Mouse (Mus musculus) ovary, postnatal 10 days (tissue): Measurements from ENCODE around the gene Hcn4.

ENCODE experiments used
- DNase-seq: peaks from one replicate; pipeline ENCODE4 v3.0.0; 2022; ENCODE audit warnings: low spot score

Hcn4 gene

DNA sequence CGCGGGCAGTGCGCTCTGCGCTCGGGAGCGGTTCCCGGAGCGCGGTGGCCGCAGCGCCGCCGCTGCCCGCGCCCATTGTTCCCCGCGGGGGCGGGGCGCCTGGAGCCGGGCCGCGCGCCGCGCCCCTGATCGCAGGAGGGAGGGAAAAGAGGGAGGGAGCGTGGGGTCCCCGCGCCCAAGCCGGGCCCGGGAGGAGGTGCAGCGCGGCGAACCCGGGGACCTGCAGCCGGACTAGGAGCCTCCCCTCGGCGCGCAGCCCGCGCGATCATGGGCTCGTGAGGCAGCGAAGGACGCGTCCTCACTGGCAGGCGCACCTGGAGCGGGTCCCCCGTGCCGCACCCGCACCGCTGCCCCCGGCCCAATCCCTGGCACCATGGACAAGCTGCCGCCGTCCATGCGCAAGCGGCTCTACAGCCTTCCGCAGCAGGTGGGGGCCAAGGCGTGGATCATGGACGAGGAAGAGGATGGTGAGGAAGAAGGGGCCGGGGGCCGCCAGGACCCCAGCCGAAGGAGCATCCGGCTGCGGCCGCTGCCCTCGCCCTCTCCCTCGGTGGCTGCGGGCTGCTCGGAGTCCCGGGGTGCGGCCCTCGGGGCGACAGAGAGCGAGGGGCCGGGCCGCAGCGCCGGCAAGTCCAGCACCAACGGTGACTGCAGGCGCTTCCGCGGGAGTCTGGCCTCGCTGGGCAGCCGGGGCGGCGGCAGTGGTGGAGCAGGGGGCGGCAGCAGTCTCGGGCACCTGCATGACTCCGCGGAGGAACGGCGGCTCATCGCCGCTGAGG is at the start of gene Hcn4:
Gene Hcn4 (plus strand): TSS at position 274 of the 779 bp plus-strand sequence.
- peak; percentile 4 for DNase-seq

DNA sequence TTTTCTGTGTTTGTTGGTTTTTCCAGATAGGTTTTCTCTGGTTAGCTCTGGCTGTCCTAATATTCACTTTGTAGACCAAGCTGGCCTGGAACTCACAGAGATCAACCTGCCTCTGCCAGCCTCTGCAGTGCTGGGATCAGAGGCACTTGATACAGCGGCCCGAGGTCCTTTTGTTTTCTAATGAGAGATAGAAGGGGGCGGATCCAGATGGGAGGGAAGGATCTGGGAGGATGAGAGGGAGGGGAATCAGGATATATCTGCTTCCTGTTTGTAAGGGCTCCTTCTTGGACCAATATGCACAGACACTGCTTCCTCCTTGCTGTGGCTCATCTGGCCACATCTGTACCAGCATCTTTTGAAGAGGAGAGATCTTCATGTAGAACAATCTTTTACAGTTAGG is 48.5 kb upstream of the Hcn4 start:
- no peak for DNase-seq

DNA sequence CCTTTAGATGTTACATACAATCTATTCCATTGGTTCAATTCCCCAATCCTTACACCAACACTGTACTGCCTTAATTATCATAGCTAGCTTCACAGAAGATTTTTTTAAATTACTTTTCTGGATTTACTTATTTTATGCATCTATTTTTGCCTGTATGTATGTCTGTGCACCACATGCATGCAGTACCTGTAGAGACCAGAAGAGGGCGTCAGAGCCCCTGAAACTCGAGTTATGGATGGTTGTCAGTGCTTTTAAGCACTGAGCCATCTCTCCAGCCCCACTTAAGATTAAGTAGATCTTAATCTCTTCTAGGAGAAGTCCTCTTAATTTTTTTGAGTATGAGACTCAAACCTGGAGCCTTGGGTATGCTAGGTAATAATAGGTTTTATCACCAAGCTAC is 47.8 kb upstream of the Hcn4 start:
- no peak for DNase-seq

DNA sequence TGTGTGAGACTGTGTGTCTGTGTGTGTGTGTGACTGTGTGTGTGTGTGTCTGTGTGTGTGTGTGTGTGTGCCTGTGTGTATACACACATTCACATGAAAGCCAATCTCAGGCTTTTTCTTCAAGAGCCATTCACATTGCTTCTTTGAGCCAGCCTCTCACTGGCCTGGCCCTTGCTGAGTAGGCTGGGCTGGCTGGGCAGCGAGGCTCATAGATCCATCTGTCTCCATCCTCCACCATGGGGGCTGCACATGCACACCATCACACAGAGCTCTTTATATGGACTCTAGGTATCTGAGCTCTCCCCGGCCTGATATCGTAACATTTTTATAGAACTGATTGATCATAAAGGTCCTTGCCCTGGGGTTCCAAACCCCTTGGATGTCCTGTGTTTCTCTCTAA is 33.7 kb upstream of the Hcn4 start:
- DNase-seq = no peak

DNA sequence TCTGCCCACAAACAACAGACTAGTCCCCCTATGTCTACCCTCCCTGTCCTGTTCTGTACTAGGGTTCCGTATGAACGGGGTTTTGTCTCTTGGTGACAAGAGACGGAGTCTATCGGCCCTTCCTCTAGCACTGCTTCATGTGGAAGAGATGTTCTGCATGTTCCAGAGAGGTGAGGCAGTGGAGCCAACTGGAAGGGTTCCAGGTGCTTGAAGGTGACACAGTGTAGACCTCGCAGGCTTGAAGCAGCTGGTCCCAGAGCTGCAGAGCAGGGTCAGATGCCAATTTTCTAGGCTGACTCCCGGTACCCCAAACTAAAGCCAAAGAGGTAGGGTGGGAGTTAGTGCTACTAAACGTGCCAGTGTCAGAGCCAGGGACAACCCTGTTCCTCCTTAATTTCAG is 25.1 kb upstream of the Hcn4 start:
- no peak for DNase-seq

DNA sequence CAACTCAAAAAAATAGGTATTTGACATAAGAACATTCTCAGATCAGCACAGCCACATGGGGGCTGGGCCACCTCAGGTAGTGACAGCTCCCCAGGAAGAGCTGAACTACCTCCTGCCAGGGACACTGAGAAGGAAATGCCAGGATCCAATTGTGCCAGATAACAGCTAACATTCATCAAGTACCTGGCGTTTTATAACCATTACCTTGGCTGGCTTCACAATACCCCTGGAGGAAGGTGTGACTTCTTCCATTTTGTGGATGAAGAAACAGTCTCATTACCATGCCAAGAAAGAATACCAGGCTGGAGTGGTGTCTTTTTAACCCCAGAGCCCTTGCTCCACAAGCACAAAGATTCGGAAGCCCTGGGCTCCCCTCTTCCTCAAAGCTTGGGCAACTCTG is 21.8 kb upstream of the Hcn4 start:
- no peak for DNase-seq

DNA sequence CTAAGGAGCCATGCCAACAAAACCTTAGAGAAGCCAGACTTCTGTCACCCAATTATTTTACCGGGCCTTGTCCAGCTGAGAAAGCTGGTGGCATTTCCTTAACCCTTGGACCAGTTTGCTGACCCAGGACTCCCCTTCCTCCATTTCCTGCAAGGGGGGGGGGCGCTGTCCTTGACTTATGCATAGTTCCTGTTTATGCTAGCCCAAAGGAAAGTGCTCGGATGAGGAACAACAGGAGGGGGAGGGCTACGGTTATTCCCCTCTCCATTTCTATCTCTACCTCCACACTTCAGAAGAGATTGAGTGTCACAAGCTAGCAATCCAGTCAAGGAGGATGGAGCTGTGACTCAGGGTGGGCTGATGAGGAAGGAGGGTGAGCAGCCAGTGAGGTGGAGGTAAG is 20.9 kb upstream of the Hcn4 start:
- no peak for DNase-seq

DNA sequence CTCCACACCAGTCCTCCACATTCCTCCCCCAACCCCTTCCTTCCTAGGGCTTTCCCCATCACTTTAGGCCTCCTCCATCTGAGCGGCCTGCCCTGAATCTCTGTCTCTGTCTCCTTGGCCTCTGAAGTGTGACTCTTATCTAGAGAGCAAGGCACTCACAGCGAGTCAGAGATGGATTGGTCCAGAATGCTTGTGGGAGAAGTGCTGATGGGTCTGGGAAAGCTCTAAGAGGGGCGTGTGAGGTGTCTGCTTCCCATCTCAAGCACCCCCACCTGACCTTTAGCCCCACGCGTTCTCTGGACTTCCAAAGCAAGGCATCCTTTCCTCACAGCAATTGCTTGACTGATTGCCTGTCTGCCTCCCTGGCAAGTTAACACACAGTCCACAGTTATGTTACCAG is 20.4 kb upstream of the Hcn4 start:
- no peak for DNase-seq

DNA sequence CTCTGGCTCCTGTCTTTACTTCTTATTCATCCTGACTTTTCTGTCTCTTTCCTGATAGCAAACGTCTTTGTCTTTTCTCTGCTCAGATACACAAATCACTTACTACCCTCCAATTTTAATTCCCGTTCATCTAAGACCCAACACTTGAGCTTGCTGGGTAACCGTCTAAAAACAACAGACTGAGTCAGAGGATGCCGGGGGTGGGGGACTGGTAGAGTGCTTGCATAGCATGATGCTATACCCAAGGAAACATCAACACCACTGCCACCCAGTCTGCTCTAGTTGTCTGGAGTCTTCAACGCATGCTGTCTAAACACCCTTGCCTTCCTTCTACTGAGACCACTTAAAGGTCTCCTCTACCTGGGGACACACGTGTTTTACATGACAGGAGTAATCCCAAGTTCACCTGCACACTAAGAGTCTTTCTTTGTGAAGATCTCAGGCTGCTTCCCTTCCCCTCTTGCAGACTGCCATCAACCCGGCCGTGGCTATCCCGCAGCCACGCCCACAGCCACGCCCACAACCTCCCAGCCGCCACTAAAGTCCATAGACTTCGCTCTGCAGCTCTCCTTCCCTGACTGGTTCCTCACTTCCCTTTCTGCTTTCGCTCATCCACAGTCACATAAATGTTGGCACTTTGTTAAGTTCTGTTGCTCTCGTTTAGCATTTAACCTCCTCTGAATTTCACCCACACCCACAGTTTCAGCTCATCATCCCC is 17.5 kb upstream of the Hcn4 start:
- DNase-seq = peak; percentile 21

DNA sequence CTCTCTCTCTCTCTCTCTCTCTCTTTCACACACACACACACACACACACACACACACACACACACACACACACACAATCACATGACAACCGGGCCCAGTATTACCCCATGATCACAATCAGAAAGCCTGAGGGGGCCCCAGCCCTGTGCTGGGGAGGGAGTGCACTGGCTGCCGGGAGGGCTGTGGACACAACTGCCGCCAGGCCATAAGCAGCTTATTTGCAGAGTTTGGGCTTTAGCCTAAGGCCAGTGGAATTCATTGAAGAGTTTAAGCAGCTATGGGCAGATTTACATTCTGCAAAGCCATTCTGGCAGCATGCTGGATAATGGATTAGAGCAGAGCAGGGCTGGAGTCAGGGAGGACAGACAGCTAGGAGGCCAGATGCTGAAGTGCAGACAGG is 12.0 kb upstream of the Hcn4 start:
- no peak for DNase-seq

DNA sequence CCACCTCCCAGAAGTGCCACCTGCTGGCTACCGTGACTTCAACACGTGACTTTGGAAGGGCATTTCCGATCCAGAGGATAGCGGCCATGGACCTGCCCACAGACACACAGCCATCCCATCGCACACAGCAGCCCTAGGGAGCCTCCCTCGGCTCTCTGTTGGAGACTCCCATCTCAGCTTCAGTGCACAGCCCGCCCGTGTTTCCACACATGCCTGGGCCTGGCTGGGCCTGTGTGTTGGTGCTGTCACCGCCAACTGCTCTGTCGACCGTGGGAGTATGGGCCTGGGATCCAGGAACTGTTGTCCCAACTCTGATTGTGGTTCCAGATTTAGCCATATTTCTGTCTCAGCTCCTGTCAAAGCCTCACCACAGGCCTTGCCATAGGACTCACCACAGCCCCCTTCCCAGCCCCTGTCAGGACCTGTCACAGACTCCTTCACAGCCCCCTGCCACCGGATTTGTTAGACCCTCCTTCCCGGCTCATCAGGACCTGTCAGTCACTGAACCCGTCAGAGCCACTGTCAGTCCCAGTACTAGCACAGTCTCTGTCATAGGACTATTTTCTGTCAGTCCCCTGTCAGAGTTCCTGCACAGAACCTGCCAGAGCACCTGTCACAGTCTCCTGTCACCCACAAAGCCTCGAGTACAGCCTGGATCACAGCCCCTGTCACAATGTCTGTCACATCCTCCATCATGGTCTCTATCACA is 7.5 kb upstream of the Hcn4 start:
- DNase-seq = no peak

DNA sequence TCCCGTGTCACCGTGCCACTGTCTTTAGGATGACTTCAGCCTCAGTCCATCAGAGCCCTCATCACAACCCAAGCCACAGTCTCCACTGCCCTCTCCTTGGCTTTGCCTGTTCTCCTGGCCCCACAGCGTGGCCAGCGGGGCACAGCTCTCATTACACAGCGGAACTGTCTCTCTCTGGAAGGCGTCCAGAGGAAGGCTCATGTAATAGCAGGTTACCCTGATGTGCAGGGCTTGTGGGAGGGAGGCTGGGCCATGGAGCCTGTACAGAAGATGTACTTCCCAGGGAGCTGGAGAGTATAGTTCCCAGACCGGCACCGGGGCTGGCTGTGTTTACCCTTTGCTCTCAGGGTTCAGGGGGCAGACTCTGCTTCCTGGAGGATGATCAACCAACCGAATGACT is 6.8 kb upstream of the Hcn4 start:
- no peak for DNase-seq

DNA sequence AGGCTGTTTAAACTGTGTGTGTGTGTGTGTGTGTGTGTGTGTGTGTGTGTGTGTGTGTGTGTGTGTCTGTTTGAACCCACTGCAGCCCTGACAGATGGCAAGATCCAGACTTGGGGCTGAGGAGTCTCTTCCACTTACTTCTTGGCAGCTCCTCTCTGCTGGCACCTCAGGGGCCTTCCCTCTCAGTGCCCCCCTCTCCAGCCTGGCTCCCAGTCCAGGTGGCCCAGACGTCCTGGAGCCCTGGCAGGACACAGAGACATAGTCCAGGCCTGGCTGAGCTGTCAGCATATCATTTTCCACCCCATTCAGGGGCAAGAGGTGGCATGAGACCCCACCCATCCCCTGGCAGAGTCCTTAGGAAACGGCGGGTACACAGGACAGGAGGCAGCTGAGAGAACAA is 5.5 kb upstream of the Hcn4 start:
- no peak for DNase-seq

DNA sequence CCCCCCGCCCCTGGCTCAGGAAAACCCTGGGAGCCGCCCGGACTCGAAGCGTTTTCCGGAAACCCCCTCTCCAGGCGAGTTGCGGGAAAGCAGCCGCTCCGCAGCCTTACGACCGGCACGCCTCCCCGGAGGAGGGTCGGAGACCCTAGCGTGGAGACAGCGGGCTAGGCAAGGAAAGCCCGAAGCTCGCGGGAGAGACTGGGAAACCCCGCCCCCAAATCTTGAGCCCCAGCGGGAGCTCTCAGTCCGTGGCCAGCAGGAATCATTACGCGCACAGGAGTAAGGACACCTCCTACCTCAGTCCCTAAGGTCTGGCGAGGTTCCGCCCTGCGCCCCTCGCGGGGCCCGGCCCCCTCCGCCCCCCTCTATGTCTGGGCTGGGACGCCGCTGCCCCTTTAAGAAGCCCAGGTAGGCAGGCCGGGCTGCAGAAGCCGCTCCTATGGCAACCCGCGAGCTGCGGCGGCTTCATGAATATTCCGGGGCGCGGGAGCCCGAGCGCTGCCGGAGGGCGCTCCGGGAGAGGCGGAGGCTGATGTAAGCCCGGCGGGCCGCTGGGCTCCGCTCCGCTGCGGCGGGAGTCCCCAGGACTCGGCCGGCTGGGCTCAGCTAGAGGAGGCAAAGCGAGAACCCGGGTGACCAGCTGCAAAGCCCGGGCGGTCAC is 651 bp upstream of the Hcn4 start:
- peak; percentile 17 for DNase-seq

DNA sequence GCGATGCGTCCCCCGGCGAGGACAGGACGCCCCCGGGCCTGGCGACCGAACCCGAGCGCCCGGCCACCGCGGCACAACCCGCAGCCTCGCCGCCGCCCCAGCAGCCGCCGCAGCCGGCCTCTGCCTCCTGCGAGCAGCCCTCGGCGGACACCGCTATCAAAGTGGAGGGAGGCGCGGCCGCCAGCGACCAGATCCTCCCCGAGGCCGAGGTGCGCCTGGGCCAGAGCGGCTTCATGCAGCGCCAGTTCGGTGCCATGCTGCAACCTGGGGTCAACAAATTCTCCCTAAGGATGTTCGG is 655 bp downstream of the Hcn4 start:
- DNase-seq = no peak

DNA sequence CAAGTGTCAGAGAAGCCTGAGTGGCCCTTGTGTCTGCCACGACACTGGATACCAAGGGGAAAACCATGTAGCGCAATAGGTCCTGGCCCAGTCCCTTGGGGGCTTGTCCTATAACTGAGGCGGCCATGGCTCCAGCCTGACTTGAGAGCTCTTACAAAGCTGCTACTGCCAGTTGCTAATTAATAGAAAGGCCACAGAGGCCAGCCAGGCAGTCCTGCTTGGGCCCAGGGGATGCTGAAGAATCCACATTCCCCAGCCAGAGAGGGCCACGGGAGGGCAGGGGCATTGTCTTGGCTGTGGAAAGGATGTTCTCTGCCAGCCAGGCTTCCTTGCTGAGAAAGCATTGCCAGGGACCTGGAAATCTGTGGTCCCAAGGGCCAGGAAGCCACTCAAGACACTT is 6.4 kb downstream of the Hcn4 start:
- DNase-seq = no peak

DNA sequence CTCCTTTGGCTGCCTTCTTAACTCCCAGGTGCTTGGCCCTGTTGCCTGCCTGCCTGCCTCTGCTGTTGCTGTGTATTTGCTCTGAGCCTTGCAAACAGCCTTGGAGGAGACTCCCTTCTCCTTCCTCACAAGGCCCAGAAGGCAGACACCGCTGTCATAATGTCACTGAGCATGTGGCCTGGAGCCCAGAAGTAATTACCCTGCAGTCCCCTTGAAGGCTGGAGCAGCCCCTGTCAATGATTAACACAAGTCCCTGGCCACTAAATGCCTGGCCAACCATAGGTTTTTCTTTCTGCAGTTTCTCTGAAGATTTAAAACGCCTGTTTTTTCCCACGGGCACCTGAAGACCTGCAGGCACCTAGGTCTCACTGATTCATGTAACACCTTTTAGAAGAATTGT is 9.7 kb downstream of the Hcn4 start:
- no peak for DNase-seq

DNA sequence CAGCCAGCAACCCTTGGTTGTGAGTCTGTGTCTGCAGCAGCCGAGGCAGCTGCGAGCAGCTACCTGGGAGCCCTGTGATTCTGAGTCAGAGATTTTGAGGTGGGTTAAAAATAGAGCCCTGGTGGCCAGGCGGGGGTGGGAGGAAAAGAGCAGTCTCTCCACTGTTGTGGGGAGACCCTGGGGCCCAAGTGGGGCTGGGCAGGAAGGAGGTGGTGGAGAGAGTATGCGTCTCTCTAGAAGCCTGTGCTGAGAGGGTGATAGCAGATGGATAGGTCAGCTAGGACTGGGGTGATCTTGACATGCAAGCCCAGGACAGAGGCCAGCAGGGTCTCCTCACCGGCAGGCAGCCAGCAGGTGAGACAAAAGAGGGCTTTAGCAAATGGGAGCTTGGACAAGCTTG is 14.0 kb downstream of the Hcn4 start:
- DNase-seq = no peak

DNA sequence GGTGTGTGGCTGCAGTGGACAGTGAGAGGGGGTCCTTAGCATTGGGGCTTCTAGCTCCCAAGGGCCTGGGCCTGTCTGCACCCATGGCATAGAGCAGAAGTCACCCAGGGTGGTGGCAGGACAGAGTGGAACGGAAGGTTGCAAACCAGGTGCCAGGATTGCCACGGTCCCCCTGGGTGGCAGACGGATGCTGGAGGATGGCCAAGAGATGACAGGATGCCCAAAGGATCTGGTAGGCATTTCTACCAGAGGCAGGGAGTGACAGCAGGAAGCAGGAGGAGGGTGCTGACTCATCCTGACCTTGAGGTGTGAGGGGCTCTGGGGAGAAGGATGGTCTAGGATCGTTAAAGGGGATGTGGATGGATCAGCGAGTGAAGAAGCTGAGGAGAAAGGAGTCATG is 15.3 kb downstream of the Hcn4 start:
- DNase-seq = no peak

DNA sequence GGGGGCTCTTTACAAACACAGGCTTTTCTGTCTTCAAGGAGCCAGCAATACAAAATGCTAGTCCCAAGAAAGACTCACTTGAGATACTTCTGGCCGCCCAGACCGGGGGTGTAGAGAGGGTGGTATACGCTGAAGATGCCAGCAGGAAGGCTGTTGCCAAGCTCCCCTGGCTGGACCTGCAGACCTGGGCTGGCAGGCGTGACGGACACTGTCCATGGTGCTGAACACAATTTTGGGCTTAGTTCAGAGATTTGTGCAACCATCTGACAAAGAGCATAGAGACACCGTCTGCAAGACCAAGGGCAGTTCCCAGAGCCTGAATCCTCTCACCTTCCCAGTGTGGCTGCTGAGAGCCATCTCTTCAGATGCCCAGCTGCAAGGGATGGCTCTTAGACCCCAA is 18.4 kb downstream of the Hcn4 start:
- DNase-seq = peak; percentile 49

DNA sequence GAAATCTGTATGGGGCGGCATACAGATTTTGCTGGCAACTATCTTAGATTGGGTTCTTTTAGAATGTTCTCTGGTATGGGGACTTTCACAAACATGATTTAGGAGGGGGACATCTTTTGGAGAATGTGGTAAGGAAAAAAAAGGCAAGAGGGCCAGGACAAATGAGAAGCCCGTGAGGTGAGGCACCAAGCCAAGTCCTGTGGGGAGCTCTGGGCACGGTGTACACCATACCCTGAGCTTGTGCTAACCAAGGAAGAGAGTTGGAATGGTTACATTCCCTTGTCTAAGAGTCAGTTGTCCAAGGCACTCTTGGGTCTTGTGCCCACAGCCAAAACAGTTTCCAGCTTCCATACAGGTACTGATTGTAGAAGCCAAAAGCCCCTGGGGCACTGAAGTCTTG is 21.4 kb downstream of the Hcn4 start:
- no peak for DNase-seq

DNA sequence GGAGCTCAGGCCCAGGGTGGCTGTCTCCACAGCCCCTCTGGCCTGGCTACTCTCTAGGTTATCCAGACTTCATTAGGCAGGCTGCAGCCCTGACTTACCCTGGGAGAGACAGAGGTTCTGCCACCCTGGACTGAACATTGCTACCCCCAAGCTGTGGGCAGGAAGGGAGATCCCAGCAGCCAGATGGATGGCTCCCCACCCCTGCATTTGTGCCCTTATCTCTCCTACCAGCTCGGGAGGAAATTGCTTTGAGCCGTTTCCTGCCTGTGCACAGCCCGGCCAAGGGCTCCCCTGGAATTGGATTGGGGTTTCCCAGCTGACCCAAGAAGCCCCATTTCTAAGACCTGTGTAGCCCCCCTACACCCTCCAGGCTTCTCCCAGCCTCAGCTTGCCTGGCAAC is 23.8 kb downstream of the Hcn4 start:
- no peak for DNase-seq

DNA sequence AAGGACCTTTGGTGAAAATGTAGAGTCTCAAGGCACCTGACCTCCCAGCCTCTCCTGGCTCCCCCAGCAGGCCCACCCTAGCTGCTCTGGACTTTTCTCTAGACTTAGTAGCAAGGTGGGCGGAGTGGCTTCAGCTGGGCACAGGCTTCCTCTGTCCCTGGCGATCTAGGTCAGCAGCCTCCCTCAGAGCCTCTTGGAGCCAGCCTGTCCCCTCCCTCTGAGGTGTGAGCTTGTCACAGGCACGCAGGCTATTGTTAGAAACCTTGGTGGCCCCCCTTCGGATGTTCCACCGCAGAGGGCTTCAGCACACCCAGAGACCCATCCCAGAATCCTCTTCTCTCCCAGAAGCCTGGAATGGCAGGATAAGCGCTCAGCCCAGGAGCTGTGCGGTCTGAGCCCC is 24.5 kb downstream of the Hcn4 start:
- no peak for DNase-seq
